9 mouse cellular contexts compared by ENCODE assay signal in the genomic region with DNA sequence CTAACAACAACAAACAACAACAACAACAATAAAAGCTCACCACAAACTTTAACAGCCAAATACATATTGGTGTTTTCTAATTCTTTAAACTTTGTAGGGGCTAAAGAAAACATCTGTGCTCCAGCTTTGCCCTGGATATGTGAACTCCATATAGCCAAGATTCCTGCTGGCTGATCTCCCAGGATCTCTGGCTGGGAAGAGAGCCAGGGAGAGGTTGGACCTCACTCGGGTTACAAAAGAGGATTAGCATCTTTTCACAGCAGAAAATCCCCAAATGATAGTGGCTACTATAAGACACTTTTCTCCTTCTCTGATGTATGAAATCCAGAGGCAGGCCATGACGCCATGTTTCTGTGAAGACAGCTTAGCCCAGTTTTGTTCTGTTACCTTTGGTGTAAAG. TPM values are rescaled to one million over a fixed set of nuclear protein-coding genes. Genes with fewer than 3 reads are reported as not detected.
DNase-seq lines count a peak whose midpoint lies in the region; ATAC-seq and TF ChIP-seq lines count a peak whose summit lies in the region.
"Had no signal": no experiment of that assay in that cellular context is flagged by ENCODE, and none has a peak within 500 bp of the region (broad histone marks: within the 10 kb centered on the region; RNA-seq: fewer than 3 reads in every experiment).

No protein-coding gene starts in this region.

- no peak overlapping the region for H3K4me2 ChIP-seq in forebrain, embryonic 14.5 days (ENCODE audit: low read length)
- H3K4me2 ChIP-seq in forebrain, embryonic 11.5 days (ENCODE audit: low read depth, low read length, severe bottlenecking) = no peak overlapping the region
- no peak overlapping the region for H3K4me2 ChIP-seq in lung, postnatal 0 days (replicated peaks; ENCODE audit: low read depth, low read length)
- H3K4me2 ChIP-seq: liver, embryonic 13.5 days had no signal

- no peak for ATAC-seq in forebrain, embryonic 14.5 days
- ATAC-seq in forebrain, embryonic 11.5 days (replicated peaks; ENCODE audit: low FRiP score) = no peak
- ATAC-seq in lung, postnatal 0 days = no peak

- no peaks in the 10 kb centered on the region for H3K4me1 ChIP-seq in forebrain, embryonic 14.5 days (ENCODE audit: control insufficient read depth, insufficient read depth, low read length)
- H3K4me1 ChIP-seq in forebrain, embryonic 11.5 days (replicated peaks; ENCODE audit: control insufficient read depth, insufficient read depth, low read length) = no peaks in the 10 kb centered on the region
- H3K4me1 ChIP-seq in lung, postnatal 0 days (ENCODE audit: insufficient read depth, low read depth, low read length) = no peaks in the 10 kb centered on the region
- H3K4me1 ChIP-seq in hindbrain, embryonic 10.5 days (replicated peaks) = no peaks in the 10 kb centered on the region

- intact Hi-C loops in gastrocnemius, postnatal 36 days (cut with DNase I) = no loop called here

- no peaks in the 10 kb centered on the region for H3K27me3 ChIP-seq in forebrain, embryonic 14.5 days (replicated peaks; ENCODE audit: control insufficient read depth, insufficient read depth, low read length)
- no peaks in the 10 kb centered on the region for H3K27me3 ChIP-seq in forebrain, embryonic 11.5 days (ENCODE audit: control insufficient read depth, insufficient read depth, low read length)
- no peaks in the 10 kb centered on the region for H3K27me3 ChIP-seq in lung, postnatal 0 days (replicated peaks; ENCODE audit: insufficient read depth, low read length)
- peaks cover 13% of the 10 kb centered on the region for H3K27me3 ChIP-seq in hindbrain, embryonic 10.5 days (ENCODE audit: insufficient read depth, poor library complexity, severe bottlenecking)

- H3K9ac ChIP-seq in forebrain, embryonic 14.5 days (ENCODE audit: low read length) = no peak overlapping the region
- no peak overlapping the region for H3K9ac ChIP-seq in forebrain, embryonic 11.5 days (ENCODE audit: low read length)
- no peak overlapping the region for H3K9ac ChIP-seq in lung, postnatal 0 days (replicated peaks; ENCODE audit: low read depth)
- H3K9ac ChIP-seq: liver, embryonic 13.5 days had no signal

- no peaks in the 10 kb centered on the region for H3K36me3 ChIP-seq in forebrain, embryonic 14.5 days (ENCODE audit: control insufficient read depth, insufficient read depth, low read length)
- no peaks in the 10 kb centered on the region for H3K36me3 ChIP-seq in forebrain, embryonic 11.5 days (ENCODE audit: control insufficient read depth, insufficient read depth, low read length)
- H3K36me3 ChIP-seq in lung, postnatal 0 days (ENCODE audit: insufficient read depth, low read length) = no peaks in the 10 kb centered on the region
- H3K36me3 ChIP-seq in hindbrain, embryonic 10.5 days = no peaks in the 10 kb centered on the region
- H3K36me3 ChIP-seq: liver, embryonic 13.5 days had no signal

- H3K4me3 ChIP-seq in forebrain, embryonic 14.5 days (ENCODE audit: low read depth, low read length) = no peak overlapping the region
- no peak overlapping the region for H3K4me3 ChIP-seq in forebrain, embryonic 11.5 days (ENCODE audit: low read depth, low read length)
- no peak overlapping the region for H3K4me3 ChIP-seq in lung, postnatal 0 days (ENCODE audit: low read depth, low read length)
- no peak overlapping the region for H3K4me3 ChIP-seq in hindbrain, embryonic 10.5 days
- H3K4me3 ChIP-seq: liver, embryonic 13.5 days had no signal

- 16% methylated on average over 2 of the region's 2 CpGs for WGBS in forebrain, embryonic 14.5 days
- 25% methylated on average over 2 of the region's 2 CpGs for WGBS in forebrain, embryonic 11.5 days
- WGBS in lung, postnatal 0 days = 35% methylated on average over 2 of the region's 2 CpGs
- WGBS in hindbrain, embryonic 10.5 days = 57% methylated on average over 2 of the region's 2 CpGs

- H3K27ac ChIP-seq in forebrain, embryonic 14.5 days (ENCODE audit: low read depth, low read length) = no peak overlapping the region
- no peak overlapping the region for H3K27ac ChIP-seq in forebrain, embryonic 11.5 days (ENCODE audit: low read depth, low read length)
- H3K27ac ChIP-seq in lung, postnatal 0 days (ENCODE audit: low read length) = no peak overlapping the region
- H3K27ac ChIP-seq in hindbrain, embryonic 10.5 days = no peak overlapping the region
- H3K27ac ChIP-seq: liver, embryonic 13.5 days had no signal

- TF ChIP-seq CTCF in lung, postnatal 0 days (IDR thresholded peaks at IDR 0.05) = no peak

- peak; percentile 42 for DNase-seq in forebrain, embryonic 14.5 days (ENCODE audit: low spot score)
- DNase-seq in forebrain, embryonic 11.5 days (ENCODE audit: low spot score) = no peak
- DNase-seq in Muller cell, postnatal 12 days (ENCODE audit: inconsistent ontology term) = peak; percentile 68
- DNase-seq in gastrocnemius, postnatal 36 days = peak; percentile 70 to 76
- DNase-seq in lung, postnatal 0 days (ENCODE audit: low spot score) = peak; percentile 52
- DNase-seq in hindbrain, embryonic 10.5 days (ENCODE audit: low spot score) = no peak
- no peak for DNase-seq in frontal cortex, adult 2 months (ENCODE audit: extremely low spot score in 1 of 2, low spot score in 1 of 2)
- DNase-seq in layer of hippocampus, postnatal 25 days (ENCODE audit: extremely low spot score in 1 of 2, low spot score in 1 of 2) = no peak
- DNase-seq: liver, embryonic 13.5 days had no signal

- H3K9me3 ChIP-seq in forebrain, embryonic 14.5 days (replicated peaks; ENCODE audit: control insufficient read depth, low read length) = no peaks in the 10 kb centered on the region
- H3K9me3 ChIP-seq in forebrain, embryonic 11.5 days (ENCODE audit: control insufficient read depth, low read length) = no peaks in the 10 kb centered on the region
- no peaks in the 10 kb centered on the region for H3K9me3 ChIP-seq in lung, postnatal 0 days (ENCODE audit: low read length)
- H3K9me3 ChIP-seq in hindbrain, embryonic 10.5 days = no peaks in the 10 kb centered on the region
- H3K9me3 ChIP-seq: liver, embryonic 13.5 days had no signal

- TF ChIP-seq EP300 in lung, postnatal 0 days (IDR thresholded peaks at IDR 0.05) = no peak

RNA-seq across cellular contexts. Expression of gene Ada, which starts 6.7 kb away (rescaled TPM):
- polyA plus RNA-seq in forebrain, embryonic 14.5 days (2014; fragmentation: Nextera tagmentation; extraction: Ambion mirVana) = 4.5 and 5.5 TPM in 2 replicates
- 8.1 and 10.1 TPM in 2 replicates for polyA plus RNA-seq in forebrain, embryonic 11.5 days (2014; fragmentation: Nextera tagmentation; extraction: Ambion mirVana)
- total RNA-seq in gastrocnemius, postnatal 36 days (2021) = under 1 TPM; 0.25 to 0.79 TPM
- polyA plus RNA-seq in lung, postnatal 0 days (2015; fragmentation: Nextera tagmentation; extraction: Ambion mirVana) = 3.2 and 3.6 TPM in 2 replicates
- 7.2 and 8.1 TPM in 2 replicates for polyA plus RNA-seq in hindbrain, embryonic 10.5 days (2016; fragmentation: Nextera tagmentation; extraction: Ambion mirVana)
- 1.4 and 1.6 TPM in 2 replicates for polyA plus RNA-seq in frontal cortex, adult 2 months (2012; rRNA removed)
- 1 to 10 TPM; 1.2 to 1.5 TPM for total RNA-seq in layer of hippocampus, postnatal 25 days (2021)

Comparison
In these comparisons a context has a peak if more than half of its experiments do, and no peak if none do; other contexts are left out.
1. DNase-seq: peak in forebrain, embryonic 14.5 days (single experiment), Muller cell, postnatal 12 days (single experiment), gastrocnemius, postnatal 36 days (2 of 2) and lung, postnatal 0 days (single experiment); none in forebrain, embryonic 11.5 days (single experiment), hindbrain, embryonic 10.5 days (single experiment), frontal cortex, adult 2 months (0 of 2) and layer of hippocampus, postnatal 25 days (0 of 2).